16 mouse cellular contexts compared by ENCODE assay signal in genomic region chr17:9258646-9259170, GRCm38 (mm10).
A peak's percentile ranks its signal among the peaks of the same experiment; 100 is the strongest.
DNase-seq lines count a peak whose midpoint lies in the region; ATAC-seq and TF ChIP-seq lines count a peak whose summit lies in the region.
"Had no signal": no experiment of that assay in that cellular context is flagged by ENCODE, and none has a peak within 500 bp of the region (broad histone marks: within the 10 kb centered on the region; RNA-seq: fewer than 3 reads in every experiment).

No protein-coding gene starts in this region.

- 35% methylated on average over 5 of the region's 5 CpGs for WGBS in lung, postnatal 0 days

- no peak for TF ChIP-seq POLR2A in embryonic fibroblast, embryonic 13.5 days (IDR thresholded peaks at IDR 0.05; ENCODE audit: low read depth, low read length)

- H3K9me3 ChIP-seq in lung, postnatal 0 days (ENCODE audit: low read length), result no peaks in the 10 kb centered on the region
- H3K9me3 ChIP-seq: embryonic facial prominence, embryonic 13.5 days; forebrain, embryonic 13.5 days; heart, embryonic 12.5 days; intestine, embryonic 15.5 days; liver, embryonic 12.5 days had no signal

- H3K4me3 ChIP-seq in lung, postnatal 0 days (ENCODE audit: low read depth, low read length), result no peak overlapping the region
- no peak overlapping the region for H3K4me3 ChIP-seq in embryonic fibroblast, embryonic 13.5 days (ENCODE audit: insufficient read depth, low read length)
- H3K4me3 ChIP-seq: embryonic facial prominence, embryonic 13.5 days; forebrain, embryonic 13.5 days; heart, embryonic 12.5 days; hindbrain, embryonic 10.5 days; intestine, embryonic 15.5 days; liver, embryonic 12.5 days had no signal

- ATAC-seq in lung, postnatal 0 days, result no peak
- ATAC-seq: forebrain, embryonic 13.5 days; intestine, embryonic 15.5 days; liver, embryonic 12.5 days had no signal

- no peaks in the 10 kb centered on the region for H3K27me3 ChIP-seq in lung, postnatal 0 days (replicated peaks; ENCODE audit: insufficient read depth, low read length)
- H3K27me3 ChIP-seq: embryonic facial prominence, embryonic 13.5 days; forebrain, embryonic 13.5 days; heart, embryonic 12.5 days; intestine, embryonic 15.5 days; liver, embryonic 12.5 days had no signal

- peak; percentile 17 to 31 for DNase-seq in frontal cortex, postnatal 36 days (ENCODE audit: low spot score in 2 of 2)
- DNase-seq in frontal cortex, postnatal 25 days (ENCODE audit: low spot score in 2 of 2), result no peak
- DNase-seq in lung, adult 18-20 months, result peak; percentile 5 to 17
- no peak for DNase-seq in lung, postnatal 0 days (ENCODE audit: low spot score)
- peak; percentile 33 for DNase-seq in lung, postnatal 25 days (ENCODE audit: low spot score)
- no peak for DNase-seq in embryo, embryonic 10.5 days (ENCODE audit: low spot score)
- DNase-seq: cerebellum, adult 8-10 months; gastrocnemius, postnatal 25 days; kidney, postnatal 10 days had no signal

- no peak for TF ChIP-seq EP300 in lung, postnatal 0 days (IDR thresholded peaks at IDR 0.05)

- H3K9ac ChIP-seq in lung, postnatal 0 days (replicated peaks; ENCODE audit: low read depth), result no peak overlapping the region
- H3K9ac ChIP-seq: embryonic facial prominence, embryonic 13.5 days; forebrain, embryonic 13.5 days; heart, embryonic 12.5 days; intestine, embryonic 15.5 days; liver, embryonic 12.5 days had no signal

- no peak for TF ChIP-seq CTCF in lung, postnatal 0 days (IDR thresholded peaks at IDR 0.05)
- no peak for TF ChIP-seq CTCF in embryonic fibroblast, embryonic 13.5 days (IDR thresholded peaks at IDR 0.05; ENCODE audit: borderline replicate concordance, insufficient read depth, low read length)

- no peaks in the 10 kb centered on the region for H3K36me3 ChIP-seq in lung, postnatal 0 days (ENCODE audit: insufficient read depth, low read length)
- H3K36me3 ChIP-seq: embryonic facial prominence, embryonic 13.5 days; heart, embryonic 12.5 days; hindbrain, embryonic 10.5 days; intestine, embryonic 15.5 days; liver, embryonic 12.5 days had no signal

- no peaks in the 10 kb centered on the region for H3K4me1 ChIP-seq in lung, postnatal 0 days (ENCODE audit: insufficient read depth, low read depth, low read length)
- H3K4me1 ChIP-seq in embryonic fibroblast, embryonic 13.5 days (ENCODE audit: control insufficient read depth, insufficient read depth, low read length), result no peaks in the 10 kb centered on the region
- H3K4me1 ChIP-seq: embryonic facial prominence, embryonic 13.5 days; heart, embryonic 12.5 days; hindbrain, embryonic 10.5 days; intestine, embryonic 15.5 days; liver, embryonic 12.5 days had no signal

- H3K27ac ChIP-seq in lung, postnatal 0 days (ENCODE audit: low read length), result no peak overlapping the region
- peak overlapping the region; percentile 55; the same call in 1 of the 2 replicates for H3K27ac ChIP-seq in embryonic fibroblast, embryonic 13.5 days (ENCODE audit: insufficient read depth, low read length)
- H3K27ac ChIP-seq: embryonic facial prominence, embryonic 13.5 days; forebrain, embryonic 13.5 days; hindbrain, embryonic 10.5 days; intestine, embryonic 15.5 days; liver, embryonic 12.5 days had no signal

- no peak overlapping the region for H3K4me2 ChIP-seq in lung, postnatal 0 days (replicated peaks; ENCODE audit: low read depth, low read length)
- H3K4me2 ChIP-seq: embryonic facial prominence, embryonic 13.5 days; forebrain, embryonic 13.5 days; heart, embryonic 12.5 days; intestine, embryonic 15.5 days; liver, embryonic 12.5 days had no signal

Comparison
In these comparisons a context has a peak if more than half of its experiments do, and no peak if none do; other contexts are left out.
1. DNase-seq: peak in frontal cortex, postnatal 36 days (2 of 2), lung, adult 18-20 months (2 of 2) and lung, postnatal 25 days (single experiment); none in frontal cortex, postnatal 25 days (0 of 2), lung, postnatal 0 days (single experiment) and embryo, embryonic 10.5 days (single experiment).